Mouse (Mus musculus) embryonic fibroblast, embryonic 13.5 days (primary cell): ENCODE data around the gene Krt81.

Experiments
- CTCF ChIP-seq: IDR thresholded peaks from 2 replicates; pipeline ENCODE4 v1.5.1; 2011; ENCODE audit warnings: mild to moderate bottlenecking, control low read depth, low read length, moderate library complexity, borderline replicate concordance; ENCODE audit not compliant: insufficient read depth
- POLR2A ChIP-seq: IDR thresholded peaks from 2 replicates; pipeline ENCODE4 v1.6.1; 2011; ENCODE audit warnings: low read depth, mild to moderate bottlenecking, control low read depth, low read length, moderate library complexity

DNA sequence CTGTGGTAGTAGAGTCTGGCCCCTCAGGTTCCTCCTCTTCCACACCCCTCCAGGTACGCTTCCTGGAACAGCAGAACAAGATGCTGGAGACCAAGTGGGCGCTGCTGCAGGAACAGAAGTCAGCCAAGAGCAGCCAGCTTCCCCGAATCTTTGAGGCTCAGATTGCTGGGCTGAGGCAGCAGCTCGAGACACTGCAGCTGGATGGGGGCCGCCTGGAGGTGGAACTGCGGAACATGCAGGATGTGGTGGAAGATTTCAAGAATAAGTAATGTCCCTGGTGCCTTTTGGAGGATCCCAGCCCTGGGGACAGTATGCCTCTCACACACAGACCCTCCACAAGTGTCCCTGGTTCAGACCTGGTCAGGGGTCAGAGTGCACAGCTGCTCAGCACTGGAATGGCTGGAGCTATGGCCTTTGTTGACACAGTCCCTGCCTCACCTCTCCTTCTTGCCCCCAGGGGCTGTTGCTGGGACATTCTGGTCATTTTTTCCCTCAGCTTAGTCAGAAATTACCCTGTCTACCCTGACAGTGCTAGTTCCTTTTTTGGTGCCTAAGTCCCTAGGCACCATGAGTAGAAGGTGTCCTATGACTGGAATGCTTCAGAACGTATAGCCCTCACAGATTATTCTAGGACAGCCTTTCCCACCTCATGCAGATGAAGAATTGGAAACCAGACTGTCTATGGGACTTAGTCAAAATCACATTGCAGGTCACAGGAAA lies 49.5 kb downstream of the Krt81 start:
- TF ChIP-seq CTCF: 0 out of 2 replicates have a peak, but pooled peaks have one; percentile 3
- TF ChIP-seq POLR2A: no peak
